Mouse (Mus musculus): Measurements from ENCODE around the gene Amfr. TPM values are rescaled to one million over a fixed set of nuclear protein-coding genes. Genes with fewer than 3 reads are reported as not detected.

The Amfr gene
- polyA plus RNA-seq, 1 experiment from 2014 or later = 75.4 TPM

GRCm38 (mm10) chr8:94013026-94013612 is 477 bp upstream of the Amfr start:
- H3K27ac ChIP-seq (replicated peaks) = peak overlapping the region; percentile 96
- peak overlapping the region; percentile 99 for H3K9ac ChIP-seq (replicated peaks)
- peaks cover 32% of the 10 kb centered on the region for H3K4me1 ChIP-seq
- no peak for ATAC-seq (ENCODE audit: low FRiP score, low read depth)
- peak overlapping the region; percentile 77 for H3K4me2 ChIP-seq (replicated peaks)
- H3K36me3 ChIP-seq = 0 out of 2 replicates have a peak, but pooled peaks cover 6% of the 10 kb centered on the region
- WGBS = 40% methylated on average over 7 of the region's 7 CpGs
- no peaks in the 10 kb centered on the region for H3K27me3 ChIP-seq
- H3K4me3 ChIP-seq = peak overlapping the region; percentile 95
- no peaks in the 10 kb centered on the region for H3K9me3 ChIP-seq

DNA sequence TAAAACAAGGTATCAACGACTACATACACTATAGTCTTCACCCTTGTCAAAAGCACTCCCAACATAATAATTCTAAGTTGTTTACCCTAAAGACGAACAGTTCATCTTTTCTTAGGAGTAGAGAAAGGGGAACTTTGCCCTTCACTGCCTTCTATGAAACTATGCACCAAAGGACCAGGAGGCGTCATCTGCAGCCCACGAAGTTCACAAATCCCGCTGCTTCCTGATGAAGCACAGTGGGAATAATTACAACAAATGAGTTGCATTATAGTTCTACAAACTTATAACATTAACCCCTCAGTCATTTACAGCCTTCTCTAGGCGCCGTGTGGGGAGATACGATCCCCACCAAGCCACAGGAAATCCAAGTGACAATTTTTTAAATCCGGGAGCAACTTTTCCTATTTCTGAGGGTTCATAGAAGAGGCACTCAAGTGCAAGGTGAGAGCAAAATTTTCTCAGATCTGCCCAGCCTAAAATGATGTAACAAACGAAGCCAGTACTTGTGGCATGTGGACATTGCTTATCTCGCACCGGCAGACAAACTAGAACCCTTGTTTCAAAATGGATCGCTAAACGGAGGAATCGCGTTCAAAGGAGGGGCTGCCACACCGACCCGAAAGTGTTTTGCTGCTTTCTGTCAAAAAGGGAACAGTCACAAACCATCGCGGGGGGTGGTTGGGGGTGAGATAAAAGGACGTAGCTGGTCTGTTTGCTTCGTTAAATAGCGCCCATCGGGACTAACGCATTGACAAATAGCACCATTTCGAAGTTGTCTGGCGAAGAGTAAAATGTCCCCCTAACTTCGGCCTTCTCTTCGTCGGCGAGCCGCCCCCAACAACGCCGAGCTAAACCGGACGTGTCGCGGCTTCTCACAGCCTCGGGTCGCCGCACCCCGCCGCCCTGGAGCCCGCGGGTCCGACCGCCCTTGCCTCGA is 1.3 kb downstream of the Amfr start:
- no peak for ATAC-seq (ENCODE audit: low FRiP score, low read depth)
- peak overlapping the region; percentile 95 for H3K4me3 ChIP-seq
- peak overlapping the region; percentile 99 for H3K9ac ChIP-seq (replicated peaks)
- H3K27me3 ChIP-seq = no peaks in the 10 kb centered on the region
- H3K4me1 ChIP-seq = peaks cover 32% of the 10 kb centered on the region
- 0 out of 2 replicates have a peak, but pooled peaks cover 5% of the 10 kb centered on the region for H3K36me3 ChIP-seq
- H3K9me3 ChIP-seq = no peaks in the 10 kb centered on the region
- 5% methylated on average over 48 of the region's 48 CpGs for WGBS
- H3K27ac ChIP-seq (replicated peaks) = peak overlapping the region; percentile 96
- H3K4me2 ChIP-seq (replicated peaks) = peak overlapping the region; percentile 77

GRCm38 (mm10) chr8:94010101-94010705 is 2.4 kb downstream of the Amfr start:
- Histone ChIP-seq H3K27ac (replicated peaks) (no peak overlapping the region), H3K9ac (replicated peaks) (no peak overlapping the region), H3K36me3 (0 out of 2 replicates have a peak, but pooled peaks cover 5% of the 10 kb centered on the region), H3K4me3 (no peak overlapping the region), H3K27me3 (no peaks in the 10 kb centered on the region), H3K4me2 (replicated peaks) (peak overlapping the region; percentile 77), H3K4me1 (peaks cover 32% of the 10 kb centered on the region), H3K9me3 (no peaks in the 10 kb centered on the region)
- 39% methylated on average over 2 of the region's 2 CpGs for WGBS
- no peak for ATAC-seq (ENCODE audit: low FRiP score, low read depth)

GRCm38 (mm10) chr8:94009243-94009845 is 3.3 kb downstream of the Amfr start:
- WGBS = 72% methylated on average over 15 of the region's 15 CpGs
- H3K36me3 ChIP-seq = no peaks in the 10 kb centered on the region
- no peak overlapping the region for H3K4me2 ChIP-seq (replicated peaks)
- H3K27me3 ChIP-seq = no peaks in the 10 kb centered on the region
- no peak for ATAC-seq (ENCODE audit: low FRiP score, low read depth)
- H3K9ac ChIP-seq (replicated peaks) = no peak overlapping the region
- H3K9me3 ChIP-seq = no peaks in the 10 kb centered on the region
- H3K4me1 ChIP-seq = peaks cover 32% of the 10 kb centered on the region
- H3K4me3 ChIP-seq = no peak overlapping the region
- no peak overlapping the region for H3K27ac ChIP-seq (replicated peaks)

- no peak overlapping the region for H3K9ac ChIP-seq (replicated peaks)
- no peak overlapping the region for H3K4me3 ChIP-seq
- no peaks in the 10 kb centered on the region for H3K27me3 ChIP-seq
- peaks cover 5% of the 10 kb centered on the region for H3K4me1 ChIP-seq
- no peak overlapping the region for H3K27ac ChIP-seq (replicated peaks)
- H3K36me3 ChIP-seq = peaks cover 29% of the 10 kb centered on the region
- no peak overlapping the region for H3K4me2 ChIP-seq (replicated peaks)
- WGBS = 92% methylated on average over 9 of the region's 9 CpGs
- no peaks in the 10 kb centered on the region for H3K9me3 ChIP-seq
- no peak for ATAC-seq (ENCODE audit: low FRiP score, low read depth)
Observed at GRCm38 (mm10) chr8:94004139-94004538, 8.5 kb downstream of the Amfr start.

- Histone ChIP-seq H3K4me1 (no peaks in the 10 kb centered on the region), H3K4me3 (no peak overlapping the region), H3K4me2 (replicated peaks) (no peak overlapping the region), H3K36me3 (peaks cover 51% of the 10 kb centered on the region), H3K27me3 (no peaks in the 10 kb centered on the region), H3K9ac (replicated peaks) (no peak overlapping the region), H3K9me3 (no peaks in the 10 kb centered on the region), H3K27ac (replicated peaks) (no peak overlapping the region)
- ATAC-seq (ENCODE audit: low FRiP score, low read depth) = no peak
- 87% methylated on average over 2 of the region's 2 CpGs for WGBS
Observed at GRCm38 (mm10) chr8:93998961-93999360, 13.7 kb downstream of the Amfr start.

DNA sequence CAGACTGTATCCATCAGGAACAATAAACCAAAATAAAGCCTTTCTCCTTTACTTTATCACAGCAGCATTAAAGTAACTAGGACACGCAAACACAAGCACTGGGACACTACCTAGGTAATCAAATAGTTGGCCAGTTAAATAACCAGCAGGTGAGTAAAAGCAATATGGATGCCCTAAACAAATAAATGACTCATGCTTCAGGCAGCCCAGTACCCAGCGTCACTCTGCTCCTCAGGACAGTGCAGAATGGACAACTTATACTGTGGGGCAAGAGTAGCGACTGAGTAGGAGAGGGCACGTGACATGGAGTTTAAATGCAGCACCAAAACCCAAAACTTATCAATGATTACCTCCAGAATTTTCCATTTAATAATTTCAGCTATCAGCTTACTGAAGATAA is 22.9 kb downstream of the Amfr start:
- H3K4me2 ChIP-seq (replicated peaks) = no peak overlapping the region
- H3K9me3 ChIP-seq = peaks cover 4% of the 10 kb centered on the region; the same call in 1 of the 2 replicates
- H3K9ac ChIP-seq (replicated peaks) = no peak overlapping the region
- H3K4me1 ChIP-seq = no peaks in the 10 kb centered on the region
- WGBS = 96% methylated on average over 4 of the region's 4 CpGs
- peaks cover 59% of the 10 kb centered on the region for H3K36me3 ChIP-seq
- ATAC-seq (ENCODE audit: low FRiP score, low read depth) = no peak
- H3K27me3 ChIP-seq = no peaks in the 10 kb centered on the region
- no peak overlapping the region for H3K4me3 ChIP-seq
- no peak overlapping the region for H3K27ac ChIP-seq (replicated peaks)

DNA sequence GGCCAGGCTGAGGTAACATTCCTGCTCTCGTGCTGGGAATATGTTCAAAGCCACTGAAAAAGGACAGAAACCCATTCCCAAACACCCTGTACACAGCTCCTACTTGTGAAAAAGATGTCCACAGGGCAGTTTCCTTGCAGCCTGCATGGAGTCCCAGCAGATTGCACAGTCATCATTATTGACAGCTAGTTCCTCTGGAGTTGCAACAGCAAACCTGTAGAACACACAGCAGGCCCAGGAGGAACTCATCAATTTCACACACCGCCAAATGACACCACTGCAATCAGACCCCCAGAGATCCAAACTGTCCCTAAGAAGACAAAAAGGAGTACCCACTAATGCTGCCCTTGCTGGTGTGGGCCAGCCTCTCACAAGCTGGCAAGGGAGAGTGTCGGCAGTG is 27.9 kb downstream of the Amfr start:
- Histone ChIP-seq H3K27ac (replicated peaks) (no peak overlapping the region), H3K36me3 (peaks cover 82% of the 10 kb centered on the region), H3K27me3 (no peaks in the 10 kb centered on the region), H3K4me3 (no peak overlapping the region), H3K9me3 (no peaks in the 10 kb centered on the region), H3K4me2 (replicated peaks) (no peak overlapping the region), H3K4me1 (no peaks in the 10 kb centered on the region), H3K9ac (replicated peaks) (no peak overlapping the region)
- WGBS = 94% methylated on average over 3 of the region's 3 CpGs
- no peak for ATAC-seq (ENCODE audit: low FRiP score, low read depth)

GRCm38 (mm10) chr8:93983827-93984226 is 28.8 kb downstream of the Amfr start:
- no peaks in the 10 kb centered on the region for H3K4me1 ChIP-seq
- H3K9me3 ChIP-seq = no peaks in the 10 kb centered on the region
- no peaks in the 10 kb centered on the region for H3K27me3 ChIP-seq
- no peak overlapping the region for H3K27ac ChIP-seq (replicated peaks)
- no peak for ATAC-seq (ENCODE audit: low FRiP score, low read depth)
- peaks cover 84% of the 10 kb centered on the region for H3K36me3 ChIP-seq
- H3K9ac ChIP-seq (replicated peaks) = no peak overlapping the region
- no peak overlapping the region for H3K4me3 ChIP-seq
- 77% methylated on average over 3 of the region's 3 CpGs for WGBS
- no peak overlapping the region for H3K4me2 ChIP-seq (replicated peaks)

DNA sequence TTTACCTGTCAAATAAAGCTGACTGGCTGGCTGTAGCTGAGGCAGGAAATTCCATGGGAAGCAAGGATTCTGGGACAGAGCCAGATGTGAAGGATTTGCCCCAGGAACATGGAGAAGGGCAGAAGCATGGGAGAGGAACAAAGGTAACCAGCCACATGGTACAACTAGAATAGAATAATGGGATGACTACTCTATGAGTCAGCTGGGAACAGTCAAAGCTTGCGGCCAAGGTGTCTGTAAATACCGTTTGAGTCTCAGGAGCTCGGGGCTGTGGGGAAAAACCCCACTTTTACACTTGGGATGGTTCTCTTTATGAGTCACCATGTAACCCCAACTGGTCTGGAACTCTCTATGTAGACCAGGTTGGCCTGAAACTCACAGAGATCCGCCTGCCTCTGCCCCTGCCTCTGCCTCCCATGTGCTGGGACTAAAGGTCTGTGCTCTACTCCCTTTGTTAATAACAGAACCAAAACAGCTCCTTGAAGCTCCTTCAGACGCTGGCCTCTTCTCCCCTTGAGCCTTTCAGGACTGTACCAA is 30.9 kb downstream of the Amfr start:
- H3K36me3 ChIP-seq = peaks cover 86% of the 10 kb centered on the region
- no peak for ATAC-seq (ENCODE audit: low FRiP score, low read depth)

GRCm38 (mm10) chr8:93980141-93980540 is 32.5 kb downstream of the Amfr start:
- Histone ChIP-seq H3K27me3 (no peaks in the 10 kb centered on the region), H3K9me3 (no peaks in the 10 kb centered on the region), H3K4me3 (no peak overlapping the region), H3K9ac (replicated peaks) (no peak overlapping the region), H3K4me1 (no peaks in the 10 kb centered on the region), H3K27ac (replicated peaks) (no peak overlapping the region), H3K36me3 (peaks cover 90% of the 10 kb centered on the region), H3K4me2 (replicated peaks) (no peak overlapping the region)
- WGBS = 95% methylated on average over 4 of the region's 4 CpGs
- ATAC-seq (ENCODE audit: low FRiP score, low read depth) = no peak

More for the DNA sequence above, 30.9 kb downstream of the Amfr start:
- Histone ChIP-seq H3K4me2 (replicated peaks) (no peak overlapping the region), H3K9me3 (no peaks in the 10 kb centered on the region), H3K9ac (replicated peaks) (no peak overlapping the region), H3K4me3 (no peak overlapping the region), H3K27ac (replicated peaks) (no peak overlapping the region), H3K27me3 (no peaks in the 10 kb centered on the region), H3K4me1 (no peaks in the 10 kb centered on the region)
- WGBS = 94% methylated on average over 5 of the region's 5 CpGs
